Mouse (Mus musculus): Measurements from ENCODE around the gene Dnah9. TPM values are rescaled to one million over a fixed set of nuclear protein-coding genes. Genes with fewer than 3 reads are reported as not detected.

The Dnah9 gene
- polyA plus RNA-seq, 1 experiment: 0.06 TPM

DNA sequence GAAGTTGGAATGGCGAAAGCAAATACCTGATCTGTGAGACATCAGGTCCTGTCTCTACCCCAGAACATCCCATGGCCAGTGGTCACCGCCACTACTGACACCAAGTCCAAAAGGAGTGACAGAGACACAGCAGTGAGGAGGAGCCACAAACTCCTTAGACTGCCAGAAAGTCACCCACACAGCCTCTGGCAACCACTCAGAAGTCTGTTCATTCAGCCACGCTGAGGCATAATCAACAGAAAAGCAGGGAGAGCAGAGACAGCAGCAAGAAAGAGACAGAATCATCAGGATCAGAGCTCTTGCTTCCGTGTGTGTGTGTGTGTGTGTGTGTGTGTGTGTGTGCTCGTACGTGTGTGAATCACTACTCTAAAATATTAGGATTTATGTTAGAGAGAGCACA is 33.5 kb downstream of the Dnah9 start:
- Histone ChIP-seq H3K27me3 (ENCODE audit: control insufficient read depth, insufficient read depth, low read length) (no peaks in the 10 kb centered on the region), H3K27ac (ENCODE audit: insufficient read depth, low read length) (no peak overlapping the region), H3K4me1 (ENCODE audit: control insufficient read depth, insufficient read depth, insufficient read length) (no peaks in the 10 kb centered on the region), H3K4me3 (ENCODE audit: extremely low read depth, insufficient read depth, insufficient read length) (no peak overlapping the region), H3K36me3 (ENCODE audit: control insufficient read depth, insufficient read depth, low read length) (no peaks in the 10 kb centered on the region)
- TF ChIP-seq POLR2A (IDR thresholded peaks at IDR 0.05; ENCODE audit: low read depth, low read length): no peak
- no peak for TF ChIP-seq CTCF (IDR thresholded peaks at IDR 0.05; ENCODE audit: extremely low read depth, insufficient read depth, insufficient read length, insufficient replicate concordance)
- 82% methylated on average over 6 of the region's 6 CpGs for WGBS
- DNase-seq (ENCODE audit: low read depth in 1 of 2, low spot score in 2 of 2): no peak

DNA sequence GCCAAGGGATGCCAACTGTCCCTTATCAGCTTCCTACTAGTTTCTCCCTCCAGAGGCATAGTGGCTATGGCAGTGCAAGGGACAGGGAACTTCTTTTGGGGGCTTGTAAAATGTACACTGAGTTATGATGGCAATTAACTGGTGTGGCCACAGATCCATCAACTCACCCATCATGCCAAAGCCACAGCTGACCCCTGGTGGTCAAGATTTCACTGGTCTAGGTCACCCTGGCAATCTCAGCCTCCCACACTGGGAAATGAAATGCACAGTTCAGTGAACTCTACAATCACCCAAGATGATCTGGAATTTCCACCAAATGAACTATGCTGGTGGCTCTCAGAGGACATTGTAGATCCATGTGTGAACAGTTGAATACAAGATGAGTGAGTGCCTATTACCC is 42.2 kb downstream of the Dnah9 start:
- no peaks in the 10 kb centered on the region for H3K4me1 ChIP-seq (ENCODE audit: control insufficient read depth, insufficient read depth, insufficient read length)
- TF ChIP-seq POLR2A (IDR thresholded peaks at IDR 0.05; ENCODE audit: low read depth, low read length) (no peak), CTCF (IDR thresholded peaks at IDR 0.05; ENCODE audit: extremely low read depth, insufficient read depth, insufficient read length, insufficient replicate concordance) (no peak)
- no peak overlapping the region for H3K27ac ChIP-seq (ENCODE audit: insufficient read depth, low read length)
- H3K36me3 ChIP-seq (ENCODE audit: control insufficient read depth, insufficient read depth, low read length): no peaks in the 10 kb centered on the region
- H3K27me3 ChIP-seq (ENCODE audit: control insufficient read depth, insufficient read depth, low read length): no peaks in the 10 kb centered on the region
- H3K4me3 ChIP-seq (ENCODE audit: extremely low read depth, insufficient read depth, insufficient read length): no peak overlapping the region
- DNase-seq (ENCODE audit: low read depth in 1 of 2, low spot score in 2 of 2): no peak

DNA sequence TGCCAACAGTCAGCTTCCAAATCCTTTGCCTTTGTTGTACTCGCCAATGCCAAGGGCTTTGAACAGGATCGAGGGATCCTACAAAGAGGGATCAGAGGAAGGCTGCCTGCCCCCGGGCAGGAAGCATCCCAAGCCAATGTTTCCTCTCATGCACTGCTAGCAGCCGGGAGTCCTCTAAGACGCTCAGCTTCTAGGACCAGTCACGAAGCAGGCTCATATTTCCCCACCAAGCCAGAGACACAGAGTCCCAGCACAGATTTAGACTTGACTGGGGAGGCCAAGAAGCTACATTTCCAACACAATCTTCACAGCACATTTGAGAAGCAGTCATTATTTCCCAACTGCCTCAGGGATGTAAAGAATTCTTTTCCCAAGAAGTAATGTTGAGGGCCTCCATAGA is 43.9 kb downstream of the Dnah9 start:
- TF ChIP-seq POLR2A (IDR thresholded peaks at IDR 0.05; ENCODE audit: low read depth, low read length) (no peak), CTCF (IDR thresholded peaks at IDR 0.05; ENCODE audit: extremely low read depth, insufficient read depth, insufficient read length, insufficient replicate concordance) (no peak)
- no peaks in the 10 kb centered on the region for H3K36me3 ChIP-seq (ENCODE audit: control insufficient read depth, insufficient read depth, low read length)
- no peak overlapping the region for H3K4me3 ChIP-seq (ENCODE audit: extremely low read depth, insufficient read depth, insufficient read length)
- no peaks in the 10 kb centered on the region for H3K27me3 ChIP-seq (ENCODE audit: control insufficient read depth, insufficient read depth, low read length)
- no peak for DNase-seq (ENCODE audit: low read depth in 1 of 2, low spot score in 2 of 2)
- no peak overlapping the region for H3K27ac ChIP-seq (ENCODE audit: insufficient read depth, low read length)
- WGBS: 42% methylated on average over 6 of the region's 6 CpGs
- no peaks in the 10 kb centered on the region for H3K4me1 ChIP-seq (ENCODE audit: control insufficient read depth, insufficient read depth, insufficient read length)

DNA sequence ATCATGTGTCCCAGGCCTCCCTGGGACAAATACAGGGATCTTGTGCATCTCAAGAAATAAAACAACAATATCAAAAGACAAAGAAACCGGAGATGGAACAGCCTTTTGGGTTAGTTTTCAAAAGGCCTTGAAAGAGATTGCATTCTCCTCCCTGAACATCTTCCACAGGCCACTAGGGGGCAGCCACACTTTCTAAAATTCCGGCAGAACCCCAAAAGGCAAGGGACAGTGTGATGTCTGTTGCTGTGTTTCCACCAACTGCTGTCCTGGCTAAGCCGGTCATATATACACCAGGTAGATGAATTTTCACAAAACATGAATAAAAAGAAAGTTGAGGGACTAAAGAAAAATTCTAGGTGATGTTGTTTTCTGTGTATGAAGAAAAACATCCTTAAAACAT is 46.3 kb downstream of the Dnah9 start:
- H3K27me3 ChIP-seq (ENCODE audit: control insufficient read depth, insufficient read depth, low read length): no peaks in the 10 kb centered on the region
- H3K36me3 ChIP-seq (ENCODE audit: control insufficient read depth, insufficient read depth, low read length): no peaks in the 10 kb centered on the region
- no peak overlapping the region for H3K27ac ChIP-seq (ENCODE audit: insufficient read depth, low read length)
- H3K4me3 ChIP-seq (ENCODE audit: extremely low read depth, insufficient read depth, insufficient read length): no peak overlapping the region
- TF ChIP-seq CTCF (IDR thresholded peaks at IDR 0.05; ENCODE audit: extremely low read depth, insufficient read depth, insufficient read length, insufficient replicate concordance): peak; percentile 9; the same call in 1 of the 2 replicates
- no peak for TF ChIP-seq POLR2A (IDR thresholded peaks at IDR 0.05; ENCODE audit: low read depth, low read length)
- 16% methylated on average over 3 of the region's 3 CpGs for WGBS
- peak in 1 of 2 experiments; percentile 4 for DNase-seq (ENCODE audit: low read depth in 1 of 2, low spot score in 2 of 2)
- no peaks in the 10 kb centered on the region for H3K4me1 ChIP-seq (ENCODE audit: control insufficient read depth, insufficient read depth, insufficient read length)

DNA sequence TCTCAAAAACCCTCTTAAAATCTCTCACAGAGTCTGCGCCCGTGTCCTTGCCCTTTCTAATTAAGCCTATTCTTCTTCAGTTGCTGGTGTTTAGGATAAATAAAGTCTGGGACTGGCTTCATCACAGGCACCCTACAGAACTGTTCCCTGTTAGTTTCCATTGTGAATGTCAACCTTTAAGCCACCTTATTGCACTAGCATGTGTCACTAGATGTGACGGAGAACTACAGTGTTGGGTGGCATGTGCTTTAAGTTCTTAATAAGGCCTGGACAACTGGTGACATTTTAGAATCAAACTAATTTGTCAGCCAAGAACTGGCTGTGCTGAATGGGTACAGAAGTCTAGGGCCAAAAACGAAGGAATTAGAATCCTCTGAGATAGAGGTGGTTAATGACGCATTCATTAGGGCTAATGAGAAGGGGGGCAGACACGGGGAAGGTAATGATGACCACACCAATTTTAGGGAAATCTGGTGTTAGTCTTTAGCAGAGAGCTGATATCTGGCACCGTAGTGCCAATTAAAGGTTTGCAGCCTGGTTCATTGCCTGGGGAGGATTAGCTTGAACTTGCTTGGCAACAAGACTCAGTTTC is 84.6 kb downstream of the Dnah9 start:
- no peak for TF ChIP-seq POLR2A (IDR thresholded peaks at IDR 0.05; ENCODE audit: low read depth, low read length)
- TF ChIP-seq CTCF (IDR thresholded peaks at IDR 0.05; ENCODE audit: extremely low read depth, insufficient read depth, insufficient read length, insufficient replicate concordance): no peak
- Histone ChIP-seq H3K27me3 (ENCODE audit: control insufficient read depth, insufficient read depth, low read length) (no peaks in the 10 kb centered on the region), H3K36me3 (ENCODE audit: control insufficient read depth, insufficient read depth, low read length) (no peaks in the 10 kb centered on the region), H3K27ac (ENCODE audit: insufficient read depth, low read length) (no peak overlapping the region), H3K4me3 (ENCODE audit: extremely low read depth, insufficient read depth, insufficient read length) (no peak overlapping the region), H3K4me1 (ENCODE audit: control insufficient read depth, insufficient read depth, insufficient read length) (no peaks in the 10 kb centered on the region)
- no peak for DNase-seq (ENCODE audit: low read depth in 1 of 2, low spot score in 2 of 2)
- WGBS: 81% methylated on average over 7 of the region's 7 CpGs

DNA sequence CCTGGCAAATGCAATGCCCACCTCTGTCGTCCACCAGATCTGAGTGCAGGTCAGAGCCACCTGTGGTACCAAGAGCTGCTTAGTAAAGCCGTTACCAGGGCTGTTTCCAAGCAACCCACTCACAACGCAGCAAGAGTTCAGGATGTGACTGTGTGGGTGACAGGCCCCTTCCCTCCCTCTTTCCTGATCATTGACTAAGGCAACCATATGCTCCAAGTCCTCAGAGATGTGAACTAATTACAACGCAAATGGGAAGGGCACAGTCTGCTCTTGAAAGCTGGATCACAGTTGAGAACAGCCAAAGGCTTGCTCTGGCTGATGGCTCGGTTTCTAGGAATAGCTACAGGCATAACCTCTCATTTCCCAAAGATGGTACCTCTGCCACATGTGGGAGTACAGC is 95.4 kb downstream of the Dnah9 start:
- Histone ChIP-seq H3K4me3 (ENCODE audit: extremely low read depth, insufficient read depth, insufficient read length) (no peak overlapping the region), H3K4me1 (ENCODE audit: control insufficient read depth, insufficient read depth, insufficient read length) (no peaks in the 10 kb centered on the region), H3K27ac (ENCODE audit: insufficient read depth, low read length) (no peak overlapping the region), H3K27me3 (ENCODE audit: control insufficient read depth, insufficient read depth, low read length) (no peaks in the 10 kb centered on the region), H3K36me3 (ENCODE audit: control insufficient read depth, insufficient read depth, low read length) (no peaks in the 10 kb centered on the region)
- TF ChIP-seq CTCF (IDR thresholded peaks at IDR 0.05; ENCODE audit: extremely low read depth, insufficient read depth, insufficient read length, insufficient replicate concordance): no peak
- TF ChIP-seq POLR2A (IDR thresholded peaks at IDR 0.05; ENCODE audit: low read depth, low read length): no peak
- no peak for DNase-seq (ENCODE audit: low read depth in 1 of 2, low spot score in 2 of 2)
- 67% methylated on average over 5 of the region's 5 CpGs for WGBS

DNA sequence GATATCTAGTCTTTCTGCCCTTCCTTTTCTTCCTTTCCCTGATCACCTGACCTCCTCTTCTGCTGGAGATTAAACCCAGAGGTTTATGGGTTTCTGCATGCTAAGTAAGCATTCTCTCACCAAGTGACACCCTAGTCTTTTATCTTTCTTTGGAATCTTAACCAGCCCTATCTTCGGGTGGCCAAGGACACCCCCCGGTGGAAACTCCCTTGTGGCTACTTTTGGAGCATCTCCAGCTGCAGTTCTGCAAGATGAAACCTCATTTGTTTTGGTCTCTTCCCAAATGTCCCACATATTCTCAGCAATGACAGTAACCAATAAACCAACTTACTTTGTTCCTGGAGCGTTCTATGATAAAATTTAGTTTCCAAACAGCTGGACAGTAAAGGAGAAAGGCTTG is 109.4 kb downstream of the Dnah9 start:
- Histone ChIP-seq H3K27ac (ENCODE audit: insufficient read depth, low read length) (no peak overlapping the region), H3K4me1 (ENCODE audit: control insufficient read depth, insufficient read depth, insufficient read length) (no peaks in the 10 kb centered on the region), H3K27me3 (ENCODE audit: control insufficient read depth, insufficient read depth, low read length) (no peaks in the 10 kb centered on the region), H3K4me3 (ENCODE audit: extremely low read depth, insufficient read depth, insufficient read length) (no peak overlapping the region), H3K36me3 (ENCODE audit: control insufficient read depth, insufficient read depth, low read length) (no peaks in the 10 kb centered on the region)
- TF ChIP-seq POLR2A (IDR thresholded peaks at IDR 0.05; ENCODE audit: low read depth, low read length): no peak
- TF ChIP-seq CTCF (IDR thresholded peaks at IDR 0.05; ENCODE audit: extremely low read depth, insufficient read depth, insufficient read length, insufficient replicate concordance): no peak
- DNase-seq (ENCODE audit: low read depth in 1 of 2, low spot score in 2 of 2): no peak
- WGBS: 68% methylated on average over 3 of the region's 3 CpGs

All from spleen, adult 2 months (tissue).